Mouse (Mus musculus) duodenum, adult 2 months (tissue): ENCODE measurements around the gene Zbtb49. TPM values are rescaled to one million over a fixed set of nuclear protein-coding genes. Genes with fewer than 3 reads are reported as not detected.

Experiments used
- polyA plus RNA-seq: library from polyadenylated mRNA; depleted of rRNA; stranded (reverse); fragments of >200 nt; gene quantifications from 2 replicates; pipeline ENCODE4 v1.2.3, GENCODE M21; 2012; ENCODE audit warnings: low replicate concordance; rRNA removed

Gene Zbtb49
- 7.0 and 8.4 TPM in 2 replicates for polyA plus RNA-seq

DNA sequence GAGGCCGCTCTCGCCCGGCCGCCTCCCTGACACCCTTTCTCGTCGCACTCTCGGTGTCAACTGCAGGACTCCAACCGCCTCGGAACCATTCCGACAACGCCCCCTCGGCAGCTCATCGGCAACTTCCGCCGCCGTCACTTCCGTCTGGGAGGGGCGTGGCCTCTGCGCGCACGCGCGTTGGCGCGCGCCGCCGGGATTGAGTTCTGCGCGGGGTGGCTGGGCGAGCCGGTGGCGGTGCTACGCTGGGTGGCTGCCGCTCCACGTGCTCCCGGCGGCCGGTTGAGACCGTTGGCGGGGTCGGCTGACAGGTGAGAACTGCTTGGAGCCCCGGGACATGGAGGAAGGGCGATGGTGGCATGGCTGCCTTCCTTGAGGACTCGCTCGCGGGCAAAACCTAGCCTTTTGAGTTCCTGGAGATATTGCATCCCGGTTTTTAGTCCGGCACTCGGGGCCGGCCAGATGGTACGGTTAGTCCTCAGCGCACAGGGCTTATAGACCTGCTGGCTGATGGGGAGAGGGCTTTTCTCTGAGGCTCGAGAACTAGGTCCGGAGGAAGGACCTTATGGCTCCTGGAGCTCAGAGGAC lies at the start of gene Zbtb49, which contains the start of gene Lyar:
TSS of gene Zbtb49 (minus strand) at position 130 of the 585 bp plus-strand sequence.
TSS of gene Lyar (plus strand) at position 143 of the 585 bp plus-strand sequence.

DNA sequence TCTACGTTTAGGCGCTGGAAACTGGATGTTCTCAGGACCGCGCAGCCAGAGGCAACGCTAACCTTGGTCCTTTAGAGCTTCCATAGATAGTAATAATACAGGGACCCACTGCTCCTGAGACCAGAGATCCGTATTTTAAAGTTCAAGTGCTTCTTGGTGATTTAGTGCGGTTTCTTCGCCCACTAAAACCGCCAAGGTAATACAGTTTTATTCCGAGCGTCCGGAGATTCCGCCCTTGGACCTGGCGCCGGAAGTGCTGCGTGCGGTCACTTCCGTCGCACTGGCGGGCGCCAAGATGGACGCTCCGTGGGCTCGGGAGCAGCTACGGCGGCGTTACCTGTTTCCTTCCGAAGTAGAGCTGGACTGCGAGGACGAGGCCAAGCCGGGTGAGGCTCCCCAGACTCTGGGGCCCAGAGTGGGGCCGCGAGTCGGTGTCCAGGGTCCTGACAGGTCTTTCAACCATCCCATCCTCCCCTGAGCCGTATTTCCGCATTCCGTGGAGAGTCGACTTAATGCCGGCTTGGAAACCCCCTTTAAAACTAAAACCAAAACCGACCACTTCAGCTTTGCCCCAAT lies 39.9 kb upstream of the Zbtb49 start, which contains the start of gene Tmem128:
TSS of gene Tmem128 (plus strand) at position 79 of the 576 bp plus-strand sequence.

DNA sequence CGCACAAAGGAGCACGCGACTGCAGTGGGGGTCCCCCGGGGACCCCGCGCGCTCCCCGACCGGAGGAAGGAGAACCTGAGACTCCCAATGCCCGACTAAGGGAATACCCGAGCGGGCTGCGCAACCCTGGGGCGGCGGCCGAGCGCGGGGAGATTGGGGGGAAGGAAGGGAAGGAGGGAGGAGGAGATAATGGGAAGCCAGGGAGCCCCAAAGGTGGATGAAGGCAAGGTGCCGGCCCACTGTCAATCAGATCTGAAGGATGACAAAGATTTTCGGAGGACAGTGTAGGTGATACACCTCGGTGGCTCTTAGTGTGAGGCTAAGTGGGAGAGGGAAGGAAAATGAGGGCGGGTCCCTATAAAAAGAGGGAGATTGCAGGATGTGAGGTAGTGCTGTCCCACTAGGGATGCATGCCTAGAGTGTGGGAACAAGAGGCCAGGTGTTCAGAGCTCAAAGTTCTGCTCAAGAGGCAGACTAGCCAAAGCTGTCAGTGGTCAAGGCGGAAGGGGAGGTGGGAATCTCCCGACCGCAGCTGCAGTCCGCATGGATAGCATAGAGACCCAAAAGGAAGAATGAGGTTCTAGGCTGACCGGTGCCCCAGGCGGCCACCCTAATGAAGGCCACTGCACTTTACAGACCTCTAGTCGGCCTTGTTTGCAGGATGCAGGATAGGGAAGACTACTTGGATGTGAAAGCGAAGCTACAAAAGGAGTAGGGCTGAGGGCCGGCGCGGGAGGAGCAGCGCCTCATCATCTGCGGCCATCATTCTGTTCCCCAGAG lies 60.4 kb downstream of the Zbtb49 start, which contains the start of gene Nsg1:
TSS of gene Nsg1 (minus strand) at position 274 of the 780 bp plus-strand sequence.

Other genes starting within 250 kb of the Zbtb49 start
- 9.5 and 11.3 TPM in 2 replicates for gene Stx18, start 181.7 kb downstream of the Zbtb49 start, polyA plus RNA-seq
- 4.4 and 5.9 TPM in 2 replicates for gene Nsg1, start 60.5 kb downstream of the Zbtb49 start, polyA plus RNA-seq
- gene Lyar, start within 50 bp of the Zbtb49 start, polyA plus RNA-seq = 0.41 and 1.7 TPM in 2 replicates
- 13.9 and 20.8 TPM in 2 replicates for gene Tmem128, start 39.7 kb upstream of the Zbtb49 start, polyA plus RNA-seq
- not detected in 2 replicates for gene Otop1, start 55.5 kb upstream of the Zbtb49 start, polyA plus RNA-seq
- gene Drd5, start 98.9 kb upstream of the Zbtb49 start, polyA plus RNA-seq = not detected in 2 replicates